Mouse (Mus musculus): Measurements from ENCODE around the gene Kdelc2. TPM values are rescaled to one million over a fixed set of nuclear protein-coding genes. Genes with fewer than 3 reads are reported as not detected.

Gene Kdelc2
- polyA plus RNA-seq, 1 experiment, result 1.8 TPM

DNA sequence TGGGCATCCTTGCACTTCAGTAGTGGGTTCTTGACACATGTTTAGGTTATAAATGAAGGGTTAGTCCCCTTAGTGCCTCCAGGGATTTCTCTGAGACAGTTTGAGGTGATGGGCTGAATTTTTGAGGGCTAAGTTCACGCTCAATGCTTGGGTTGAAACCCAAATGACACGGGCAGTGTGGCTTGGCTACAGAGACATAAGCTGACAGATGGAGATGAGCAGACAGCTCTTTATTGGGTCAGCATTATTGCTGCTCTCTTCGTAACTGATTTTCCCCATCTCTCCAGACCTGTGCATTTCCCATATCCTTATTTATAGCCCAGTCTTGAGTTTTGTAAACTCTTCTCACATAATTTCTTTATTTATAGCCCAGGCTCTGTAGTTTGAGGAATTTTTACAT lies 5.7 kb upstream of the Kdelc2 start:
- no peak for DNase-seq
- Histone ChIP-seq H3K36me3 (ENCODE audit: control insufficient read depth, insufficient read depth, low read length) (no peaks in the 10 kb centered on the region), H3K4me3 (ENCODE audit: control insufficient read depth, insufficient read depth, low read length) (no peak overlapping the region), H3K27me3 (ENCODE audit: control insufficient read depth, insufficient read depth, low read length) (no peaks in the 10 kb centered on the region), H3K4me1 (replicated peaks; ENCODE audit: control insufficient read depth, insufficient read depth, low read length) (no peaks in the 10 kb centered on the region), H3K27ac (ENCODE audit: control insufficient read depth, insufficient read depth, low read length) (no peak overlapping the region)
- TF ChIP-seq CTCF (IDR thresholded peaks at IDR 0.05; ENCODE audit: borderline replicate concordance, control insufficient read depth, extremely low read depth, insufficient read depth, low read length, poor library complexity), result no peak
- no peak for TF ChIP-seq POLR2A (IDR thresholded peaks at IDR 0.05; ENCODE audit: control insufficient read depth, extremely low read depth, insufficient read depth, low read length, poor library complexity)
- 91% methylated on average over 3 of the region's 3 CpGs for WGBS

GRCm38 (mm10) chr9:53380595-53380994 lies 3.2 kb upstream of the Kdelc2 start:
- no peak overlapping the region for H3K27ac ChIP-seq (ENCODE audit: control insufficient read depth, insufficient read depth, low read length)
- TF ChIP-seq POLR2A (IDR thresholded peaks at IDR 0.05; ENCODE audit: control insufficient read depth, extremely low read depth, insufficient read depth, low read length, poor library complexity), result no peak
- no peak for TF ChIP-seq CTCF (IDR thresholded peaks at IDR 0.05; ENCODE audit: borderline replicate concordance, control insufficient read depth, extremely low read depth, insufficient read depth, low read length, poor library complexity)
- peaks cover 7% of the 10 kb centered on the region for H3K4me1 ChIP-seq (replicated peaks; ENCODE audit: control insufficient read depth, insufficient read depth, low read length)
- 14% methylated on average over 2 of the region's 2 CpGs for WGBS
- H3K4me3 ChIP-seq (ENCODE audit: control insufficient read depth, insufficient read depth, low read length), result no peak overlapping the region
- no peaks in the 10 kb centered on the region; the same call in 1 of the 2 replicates for H3K27me3 ChIP-seq (ENCODE audit: control insufficient read depth, insufficient read depth, low read length)
- H3K36me3 ChIP-seq (ENCODE audit: control insufficient read depth, insufficient read depth, low read length), result no peaks in the 10 kb centered on the region
- no peak for DNase-seq

DNA sequence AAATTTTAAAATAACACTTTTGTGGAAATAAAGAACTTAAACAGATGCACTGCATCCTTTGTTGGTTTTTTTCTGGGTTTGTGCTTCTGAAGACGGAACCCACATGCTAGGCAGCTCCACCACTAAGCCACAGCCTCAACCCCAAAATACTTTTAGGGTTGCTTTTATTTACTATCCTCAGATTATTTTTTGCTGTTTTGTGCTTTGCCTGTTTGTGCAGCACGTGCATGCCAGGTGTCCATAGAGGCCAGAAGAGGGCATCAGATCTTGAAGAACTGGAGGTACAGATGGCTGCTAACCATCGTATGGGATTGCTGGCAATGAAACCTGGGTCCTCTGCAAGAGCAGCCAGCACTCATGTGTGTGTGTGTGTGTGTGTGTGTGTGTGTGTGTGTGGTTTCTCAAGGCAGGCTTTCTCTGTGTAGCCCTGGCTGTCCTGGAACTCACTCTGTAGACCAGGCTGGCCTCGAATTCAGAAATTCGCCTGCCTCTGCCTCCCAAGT lies 2.7 kb upstream of the Kdelc2 start:
- no peak for DNase-seq
- Histone ChIP-seq H3K4me1 (replicated peaks; ENCODE audit: control insufficient read depth, insufficient read depth, low read length) (peaks cover 7% of the 10 kb centered on the region), H3K36me3 (ENCODE audit: control insufficient read depth, insufficient read depth, low read length) (no peaks in the 10 kb centered on the region), H3K4me3 (ENCODE audit: control insufficient read depth, insufficient read depth, low read length) (no peak overlapping the region), H3K27ac (ENCODE audit: control insufficient read depth, insufficient read depth, low read length) (no peak overlapping the region), H3K27me3 (ENCODE audit: control insufficient read depth, insufficient read depth, low read length) (no peaks in the 10 kb centered on the region; the same call in 1 of the 2 replicates)
- 42% methylated on average over 5 of the region's 5 CpGs for WGBS
- TF ChIP-seq POLR2A (IDR thresholded peaks at IDR 0.05; ENCODE audit: control insufficient read depth, extremely low read depth, insufficient read depth, low read length, poor library complexity), result no peak

- 75% methylated on average over 8 of the region's 8 CpGs for WGBS
- no peak for DNase-seq
- TF ChIP-seq CTCF (IDR thresholded peaks at IDR 0.05; ENCODE audit: borderline replicate concordance, control insufficient read depth, extremely low read depth, insufficient read depth, low read length, poor library complexity), result no peak
- no peak for TF ChIP-seq POLR2A (IDR thresholded peaks at IDR 0.05; ENCODE audit: control insufficient read depth, extremely low read depth, insufficient read depth, low read length, poor library complexity)
- Histone ChIP-seq H3K27me3 (ENCODE audit: control insufficient read depth, insufficient read depth, low read length) (no peaks in the 10 kb centered on the region; the same call in 1 of the 2 replicates), H3K36me3 (ENCODE audit: control insufficient read depth, insufficient read depth, low read length) (no peaks in the 10 kb centered on the region), H3K4me1 (replicated peaks; ENCODE audit: control insufficient read depth, insufficient read depth, low read length) (peaks cover 7% of the 10 kb centered on the region), H3K27ac (ENCODE audit: control insufficient read depth, insufficient read depth, low read length) (no peak overlapping the region), H3K4me3 (ENCODE audit: control insufficient read depth, insufficient read depth, low read length) (no peak overlapping the region)
These were observed 1.0 kb downstream of the Kdelc2 start for GRCm38 (mm10) chr9:53384873-53385272.

- Histone ChIP-seq H3K36me3 (ENCODE audit: control insufficient read depth, insufficient read depth, low read length) (no peaks in the 10 kb centered on the region), H3K4me1 (replicated peaks; ENCODE audit: control insufficient read depth, insufficient read depth, low read length) (peaks cover 7% of the 10 kb centered on the region), H3K27me3 (ENCODE audit: control insufficient read depth, insufficient read depth, low read length) (no peaks in the 10 kb centered on the region; the same call in 1 of the 2 replicates), H3K4me3 (ENCODE audit: control insufficient read depth, insufficient read depth, low read length) (no peak overlapping the region), H3K27ac (ENCODE audit: control insufficient read depth, insufficient read depth, low read length) (no peak overlapping the region)
- DNase-seq, result no peak
- 37% methylated on average over 2 of the region's 2 CpGs for WGBS
- TF ChIP-seq CTCF (IDR thresholded peaks at IDR 0.05; ENCODE audit: borderline replicate concordance, control insufficient read depth, extremely low read depth, insufficient read depth, low read length, poor library complexity) (no peak), POLR2A (IDR thresholded peaks at IDR 0.05; ENCODE audit: control insufficient read depth, extremely low read depth, insufficient read depth, low read length, poor library complexity) (no peak)
These were observed 3.6 kb downstream of the Kdelc2 start for GRCm38 (mm10) chr9:53387431-53387830.

- TF ChIP-seq CTCF (IDR thresholded peaks at IDR 0.05; ENCODE audit: borderline replicate concordance, control insufficient read depth, extremely low read depth, insufficient read depth, low read length, poor library complexity) (no peak), POLR2A (IDR thresholded peaks at IDR 0.05; ENCODE audit: control insufficient read depth, extremely low read depth, insufficient read depth, low read length, poor library complexity) (no peak)
- 87% methylated on average over 3 of the region's 3 CpGs for WGBS
- H3K36me3 ChIP-seq (ENCODE audit: control insufficient read depth, insufficient read depth, low read length), result no peaks in the 10 kb centered on the region
- H3K27me3 ChIP-seq (ENCODE audit: control insufficient read depth, insufficient read depth, low read length), result no peaks in the 10 kb centered on the region; the same call in 1 of the 2 replicates
- H3K4me1 ChIP-seq (replicated peaks; ENCODE audit: control insufficient read depth, insufficient read depth, low read length), result peaks cover 4% of the 10 kb centered on the region
- H3K4me3 ChIP-seq (ENCODE audit: control insufficient read depth, insufficient read depth, low read length), result no peak overlapping the region
- no peak overlapping the region for H3K27ac ChIP-seq (ENCODE audit: control insufficient read depth, insufficient read depth, low read length)
- DNase-seq, result no peak
These were observed 5.3 kb downstream of the Kdelc2 start for GRCm38 (mm10) chr9:53389109-53389508.

DNA sequence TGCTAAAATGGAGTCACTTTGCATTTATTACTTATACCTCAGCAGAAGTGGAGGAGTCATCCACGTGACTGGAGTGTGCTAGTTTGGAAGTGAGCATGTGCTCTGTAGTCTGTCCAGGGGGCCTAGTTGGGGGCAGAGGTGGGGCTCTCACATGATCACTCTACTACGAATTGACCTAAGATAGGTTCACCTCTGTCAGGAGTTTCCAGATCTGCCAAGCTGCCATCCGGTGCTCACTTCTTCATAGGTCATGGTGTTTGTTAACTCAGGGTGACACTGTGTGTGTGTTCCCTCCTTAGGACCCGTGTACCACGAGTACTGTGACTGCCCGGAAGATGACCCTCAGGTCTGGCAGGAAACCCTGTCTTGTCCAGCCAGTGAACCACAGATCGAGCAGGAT lies 6.3 kb downstream of the Kdelc2 start:
- Histone ChIP-seq H3K4me3 (ENCODE audit: control insufficient read depth, insufficient read depth, low read length) (no peak overlapping the region), H3K36me3 (ENCODE audit: control insufficient read depth, insufficient read depth, low read length) (no peaks in the 10 kb centered on the region), H3K27me3 (ENCODE audit: control insufficient read depth, insufficient read depth, low read length) (no peaks in the 10 kb centered on the region), H3K27ac (ENCODE audit: control insufficient read depth, insufficient read depth, low read length) (no peak overlapping the region), H3K4me1 (replicated peaks; ENCODE audit: control insufficient read depth, insufficient read depth, low read length) (no peaks in the 10 kb centered on the region)
- 91% methylated on average over 7 of the region's 7 CpGs for WGBS
- no peak for DNase-seq
- TF ChIP-seq POLR2A (IDR thresholded peaks at IDR 0.05; ENCODE audit: control insufficient read depth, extremely low read depth, insufficient read depth, low read length, poor library complexity) (no peak), CTCF (IDR thresholded peaks at IDR 0.05; ENCODE audit: borderline replicate concordance, control insufficient read depth, extremely low read depth, insufficient read depth, low read length, poor library complexity) (no peak)
